Mouse (Mus musculus) thymus, adult 2 months (tissue): Measurements from ENCODE around the gene Ltbp1. TPM values are rescaled to one million over a fixed set of nuclear protein-coding genes. Genes with fewer than 3 reads are reported as not detected.

Experiments
- DNase-seq: peaks from one replicate; pipeline ENCODE4 v3.0.0; 2021
- H3K27ac ChIP-seq: fragments of 200-500 bp; 2 replicates; pipeline ENCODE4 v1.5.1; 2012; ENCODE audit warnings: low read length, control low read depth; ENCODE audit not compliant: control insufficient read depth, insufficient read depth
- H3K27me3 ChIP-seq: fragments of 200-500 bp; 2 replicates; pipeline ENCODE4 v1.6.1; 2012; ENCODE audit warnings: mild to moderate bottlenecking, low read length, moderate library complexity, mixed read lengths; ENCODE audit not compliant: control insufficient read depth, insufficient read depth
- H3K36me3 ChIP-seq: fragments of 200-500 bp; 2 replicates; pipeline ENCODE4 v1.6.1; 2012; ENCODE audit warnings: mild to moderate bottlenecking, low read length, moderate library complexity; ENCODE audit not compliant: control insufficient read depth, insufficient read depth
- H3K4me1 ChIP-seq: fragments of 200-500 bp; replicated peaks from 2 replicates; pipeline ENCODE4 v1.6.1; 2012; ENCODE audit warnings: low read length; ENCODE audit not compliant: control insufficient read depth, insufficient read depth
- H3K4me3 ChIP-seq: fragments of 200-500 bp; 2 replicates; pipeline ENCODE4 v1.5.1; 2012; ENCODE audit warnings: mild to moderate bottlenecking, low read length, control low read depth, moderate library complexity; ENCODE audit not compliant: control insufficient read depth, insufficient read depth
- CTCF ChIP-seq: fragments of 200-500 bp; IDR thresholded peaks from 2 replicates; pipeline ENCODE4 v1.5.1; 2012; ENCODE audit warnings: mild to moderate bottlenecking, control low read depth, low read length, moderate library complexity, borderline replicate concordance; ENCODE audit not compliant: control insufficient read depth, poor library complexity, insufficient read depth; ENCODE audit errors: extremely low read depth
- POLR2A ChIP-seq: fragments of 200-500 bp; IDR thresholded peaks from 2 replicates; pipeline ENCODE4 v1.6.1; 2012; ENCODE audit warnings: mild to moderate bottlenecking, low read length, control low read depth, moderate library complexity; ENCODE audit not compliant: control insufficient read depth, poor library complexity, insufficient read depth; ENCODE audit errors: extremely low read depth
- WGBS: fragments of 180-500 bp; shearing (Covaris S2); methylation state at CpG from one replicate; pipeline ENCODE4 v1.1.7; 2018; 5-methylcytosine and 5-hydroxymethylcytosine counted together
- polyA plus RNA-seq: library from polyadenylated mRNA; depleted of rRNA; stranded (reverse); fragments of >200 nt; gene quantifications from 2 replicates; pipeline ENCODE4 v1.2.3, GENCODE M21; 2012

The Ltbp1 gene
- polyA plus RNA-seq, 1 experiment: 4.0 TPM

GRCm38 (mm10) chr17:75000066-75000465 lies 5.3 kb upstream of the Ltbp1 start:
- 81% methylated on average over 2 of the region's 2 CpGs for WGBS

GRCm38 (mm10) chr17:75004820-75005219 lies 548 bp upstream of the Ltbp1 start:
- Histone ChIP-seq H3K4me3 (no peak overlapping the region), H3K36me3 (no peaks in the 10 kb centered on the region), H3K4me1 (0 out of 2 replicates have a peak, but pooled peaks cover 4% of the 10 kb centered on the region), H3K27me3 (peaks cover 5% of the 10 kb centered on the region; the same call in 1 of the 2 replicates), H3K27ac (no peak overlapping the region)
- 2% methylated on average over 11 of the region's 11 CpGs for WGBS
- TF ChIP-seq CTCF (peak; percentile 61; the same call in 1 of the 2 replicates), POLR2A (no peak)
- peak; percentile 54 for DNase-seq

More at GRCm38 (mm10) chr17:75000066-75000465, 5.3 kb upstream of the Ltbp1 start:
- H3K4me1 ChIP-seq: 0 out of 2 replicates have a peak, but pooled peaks cover under 1% of the 10 kb centered on the region
- H3K4me3 ChIP-seq: no peak overlapping the region
- no peaks in the 10 kb centered on the region; the same call in 1 of the 2 replicates for H3K27me3 ChIP-seq
- no peak overlapping the region for H3K27ac ChIP-seq
- DNase-seq: no peak
- TF ChIP-seq POLR2A (no peak), CTCF (no peak)
- no peaks in the 10 kb centered on the region for H3K36me3 ChIP-seq

GRCm38 (mm10) chr17:75005685-75006680 lies 615 bp downstream of the Ltbp1 start:
- Histone ChIP-seq H3K4me1 (0 out of 2 replicates have a peak, but pooled peaks cover 4% of the 10 kb centered on the region), H3K27me3 (peaks cover 5% of the 10 kb centered on the region; the same call in 1 of the 2 replicates), H3K4me3 (peak overlapping the region; percentile 21), H3K36me3 (no peaks in the 10 kb centered on the region), H3K27ac (no peak overlapping the region)
- TF ChIP-seq POLR2A: no peak
- TF ChIP-seq CTCF: no peak
- peak; percentile 32 for DNase-seq
- 2% methylated on average over 94 of the region's 94 CpGs for whole genome bisulfite sequencing

- Histone ChIP-seq H3K36me3 (no peaks in the 10 kb centered on the region), H3K4me3 (no peak overlapping the region), H3K4me1 (no peaks in the 10 kb centered on the region), H3K27ac (no peak overlapping the region), H3K27me3 (peaks cover 4% of the 10 kb centered on the region; the same call in 1 of the 2 replicates)
- 70% methylated on average over 6 of the region's 6 CpGs for WGBS
- DNase-seq: no peak
- TF ChIP-seq CTCF (no peak), POLR2A (no peak)
These were observed 5.6 kb downstream of the Ltbp1 start for GRCm38 (mm10) chr17:75010955-75011354.

- 82% methylated on average over 4 of the region's 4 CpGs for WGBS
- no peaks in the 10 kb centered on the region for H3K36me3 ChIP-seq
- no peak overlapping the region for H3K4me3 ChIP-seq
- DNase-seq: no peak
- no peak for TF ChIP-seq POLR2A
- no peak for TF ChIP-seq CTCF
- H3K4me1 ChIP-seq: no peaks in the 10 kb centered on the region
- no peaks in the 10 kb centered on the region for H3K27me3 ChIP-seq
- H3K27ac ChIP-seq: no peak overlapping the region
These were observed 7.8 kb downstream of the Ltbp1 start for GRCm38 (mm10) chr17:75013211-75013610.

GRCm38 (mm10) chr17:75013868-75014267 lies 8.5 kb downstream of the Ltbp1 start:
- Histone ChIP-seq H3K27ac (no peak overlapping the region), H3K4me1 (no peaks in the 10 kb centered on the region), H3K36me3 (no peaks in the 10 kb centered on the region), H3K27me3 (no peaks in the 10 kb centered on the region), H3K4me3 (no peak overlapping the region)
- DNase-seq: no peak
- WGBS: 93% methylated on average over 10 of the region's 10 CpGs
- TF ChIP-seq CTCF: no peak
- TF ChIP-seq POLR2A: no peak
